Mouse (Mus musculus): ENCODE measurements around the gene Arhgap5.

GRCm38 (mm10) chr12:52504331-52505181 lies 784 bp downstream of the Arhgap5 start:
- TF ChIP-seq CHD2 (IDR thresholded peaks at IDR 0.05; ENCODE audit: low read depth, low read length) (no peak), ZNF384 (IDR thresholded peaks at IDR 0.05; ENCODE audit: low read depth, low read length) (no peak), HCFC1 (IDR thresholded peaks at IDR 0.05; ENCODE audit: borderline replicate concordance, insufficient read depth, low read length) (no peak), ZC3H11A (IDR thresholded peaks at IDR 0.05; ENCODE audit: borderline replicate concordance, low read depth, low read length) (no peak)

Data from ES-E14 (cell line).